Mouse (Mus musculus): ENCODE results near the gene Mrm3.
"Not testable (repeated sequence)": the region's sequence is repeated elsewhere in the genome, so short reads cannot be mapped to it uniquely, and the experiment has no call there.

Gene Mrm3

DNA sequence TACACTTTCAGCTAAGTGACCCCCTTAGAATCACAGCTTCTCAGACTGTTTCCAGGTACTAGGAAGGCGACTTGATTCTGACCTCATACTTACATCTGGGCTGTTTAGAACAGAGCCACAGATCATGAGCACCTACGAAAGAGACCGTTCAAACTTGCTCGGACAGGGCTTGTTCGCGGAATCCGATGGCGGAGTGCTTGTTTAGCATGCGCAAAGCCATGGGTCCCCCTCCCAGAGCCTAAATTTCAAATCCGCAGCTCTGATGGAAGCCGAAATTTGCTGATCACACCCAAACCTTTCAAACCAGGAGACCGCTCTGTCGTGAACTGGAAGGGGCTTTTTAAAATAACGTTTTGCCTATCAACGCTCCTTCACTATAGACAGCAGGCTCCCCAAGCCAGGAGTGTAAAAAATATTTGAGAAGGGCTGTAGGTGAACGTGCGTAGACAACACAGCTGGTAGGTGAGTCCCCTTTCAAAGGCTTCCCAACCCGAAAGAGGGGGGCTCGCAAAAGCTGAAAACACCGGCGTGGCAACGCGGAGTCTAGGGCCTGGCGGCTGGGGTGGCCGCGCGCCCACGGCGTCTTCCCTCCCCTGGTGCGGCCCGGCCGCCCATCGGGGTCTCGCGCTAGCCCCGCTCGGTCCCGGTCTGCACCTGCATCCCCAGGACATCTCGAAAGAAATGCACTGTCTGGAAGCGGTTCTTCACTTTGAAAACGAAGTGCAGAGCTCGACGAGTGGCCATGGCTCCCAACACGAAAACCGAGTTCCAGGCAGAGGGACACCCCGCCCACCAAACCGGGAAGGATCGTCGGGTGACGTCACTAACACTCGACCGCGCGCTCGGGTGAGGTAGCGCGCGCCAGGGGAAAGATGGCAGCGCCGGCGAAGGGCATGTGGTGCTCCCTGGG is at the start of gene Mrm3, which contains the start of gene Glod4:
Gene Mrm3 (plus strand): TSS at position 815 of the 910 bp plus-strand sequence.
Gene Glod4 (minus strand): TSS at position 825 of the 910 bp plus-strand sequence.
- peak; percentile 90 for DNase-seq (ENCODE audit: low read depth, low spot score)

DNA sequence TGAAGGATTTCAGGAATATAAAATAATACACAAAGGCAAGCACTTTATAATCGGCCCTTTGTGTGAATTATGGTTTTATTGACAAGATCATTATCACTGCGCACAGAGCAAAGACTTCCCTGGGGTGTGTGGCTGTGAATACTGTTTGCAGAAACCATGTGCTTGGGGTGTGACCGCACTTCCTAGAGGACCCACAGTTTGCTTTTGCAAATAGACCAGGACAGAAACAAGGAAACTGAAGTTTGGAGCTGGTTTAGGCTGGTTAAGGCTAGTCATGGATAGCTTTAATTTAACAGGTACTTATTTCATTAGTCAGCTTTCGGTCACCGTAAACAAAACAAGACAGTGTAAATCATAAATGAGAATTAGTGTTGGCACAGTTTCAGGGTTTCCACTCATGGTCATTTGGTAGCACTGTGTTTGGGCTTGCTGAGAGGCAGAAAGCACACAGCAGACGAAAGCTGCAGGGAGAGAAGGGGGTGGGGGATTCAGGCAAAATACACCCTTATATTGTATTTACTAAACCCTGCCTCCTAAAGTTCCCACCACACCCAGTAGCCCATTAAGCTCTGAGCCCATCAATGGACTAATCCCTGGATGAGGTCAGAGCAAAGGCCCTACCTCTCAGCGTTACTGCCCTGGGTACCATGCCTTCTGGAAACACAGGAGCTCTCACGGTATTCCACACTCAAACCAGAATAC is 47.1 kb upstream of the Mrm3 start:
- DNase-seq (ENCODE audit: low read depth, low spot score), result no peak

DNA sequence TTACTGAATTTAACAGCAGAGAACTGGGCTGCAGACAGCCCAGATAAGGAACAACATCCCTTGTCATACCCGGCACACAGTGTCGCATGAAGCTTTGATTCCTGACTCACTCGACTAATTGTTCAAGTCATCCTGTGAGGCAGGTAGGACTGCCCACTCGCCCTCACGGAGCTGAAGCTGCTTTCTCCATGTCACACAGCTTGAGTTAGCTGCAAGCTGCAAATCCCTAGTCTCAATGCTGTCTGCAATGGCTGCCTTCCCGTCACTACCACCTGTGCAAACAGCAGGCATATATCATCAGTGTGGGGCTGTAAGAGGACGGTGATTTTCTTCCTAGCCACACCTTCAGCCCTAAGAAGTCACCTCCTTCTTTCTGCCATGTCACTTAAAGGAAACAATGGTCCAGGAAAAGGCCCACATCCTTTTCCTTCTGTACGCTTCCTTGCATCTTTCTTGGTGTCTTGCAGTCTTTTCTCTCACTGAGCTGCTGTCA is 46.5 kb upstream of the Mrm3 start:
- no peak for DNase-seq (ENCODE audit: low read depth, low spot score)

DNA sequence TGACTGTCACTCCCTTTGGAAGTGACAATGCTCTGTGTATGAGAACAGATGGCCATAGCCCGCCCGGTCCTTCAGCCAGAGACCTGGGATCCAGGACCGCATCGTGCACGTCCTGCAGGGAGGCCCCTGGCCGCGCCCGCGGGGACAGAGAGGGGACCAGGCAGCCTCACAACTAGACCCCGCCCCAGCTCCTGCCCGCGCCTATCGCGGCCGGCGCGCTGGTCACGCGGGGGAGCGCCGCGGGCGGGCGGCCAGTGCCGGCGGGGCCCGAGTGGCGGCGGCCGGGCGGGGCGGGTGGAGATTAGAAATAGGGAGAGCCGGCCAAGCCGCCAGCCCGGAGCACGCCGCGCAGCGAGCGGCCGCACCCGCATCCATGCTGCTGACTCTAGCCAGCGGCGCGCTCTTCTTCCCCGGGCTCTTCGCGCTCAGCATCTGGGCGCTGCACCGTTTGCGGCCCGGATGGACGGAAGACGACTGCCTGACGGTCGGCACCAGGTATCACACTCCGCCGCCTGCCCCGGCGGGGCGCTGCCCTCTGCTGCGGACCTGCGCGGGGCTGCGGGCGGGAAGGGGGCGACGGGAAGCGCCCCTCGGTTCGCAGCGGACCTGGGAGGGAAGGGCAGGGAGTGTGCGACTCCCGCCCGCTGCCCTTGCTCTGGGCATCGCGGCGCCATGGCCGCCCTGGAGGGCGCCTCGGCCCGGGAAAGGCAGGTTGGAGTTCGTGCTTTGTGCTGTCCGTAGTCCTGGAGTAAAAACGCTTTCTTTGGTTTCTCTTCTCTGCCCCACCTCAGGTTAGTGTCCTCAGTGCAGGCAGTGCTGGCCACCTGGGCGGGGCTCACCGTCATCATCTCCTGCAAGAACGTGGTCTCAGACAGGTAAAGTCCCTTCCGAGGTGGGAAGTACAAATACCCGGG is 41.5 kb upstream of the Mrm3 start:
- peak; percentile 56 for DNase-seq (ENCODE audit: low read depth, low spot score)

DNA sequence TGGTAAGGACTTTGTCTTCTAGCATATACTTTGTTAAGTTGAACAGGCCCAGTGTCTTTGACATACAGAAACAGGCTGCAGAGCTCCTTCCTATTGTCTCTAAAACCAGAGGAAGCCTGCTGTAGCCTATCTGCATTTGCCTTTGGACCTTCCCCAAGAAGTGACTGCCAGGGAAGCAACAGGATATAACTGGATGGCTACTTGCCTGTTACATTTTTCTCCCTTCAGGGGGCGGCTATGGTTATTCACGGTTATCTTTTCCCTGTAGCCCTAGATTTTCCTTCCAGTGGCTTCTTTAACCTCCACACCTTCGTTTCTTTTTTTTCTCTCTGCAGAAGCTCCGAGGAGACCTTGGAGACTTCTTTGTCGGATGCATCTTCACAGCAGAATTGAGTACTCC is 36.7 kb upstream of the Mrm3 start:
- DNase-seq (ENCODE audit: low read depth, low spot score), result no peak

DNA sequence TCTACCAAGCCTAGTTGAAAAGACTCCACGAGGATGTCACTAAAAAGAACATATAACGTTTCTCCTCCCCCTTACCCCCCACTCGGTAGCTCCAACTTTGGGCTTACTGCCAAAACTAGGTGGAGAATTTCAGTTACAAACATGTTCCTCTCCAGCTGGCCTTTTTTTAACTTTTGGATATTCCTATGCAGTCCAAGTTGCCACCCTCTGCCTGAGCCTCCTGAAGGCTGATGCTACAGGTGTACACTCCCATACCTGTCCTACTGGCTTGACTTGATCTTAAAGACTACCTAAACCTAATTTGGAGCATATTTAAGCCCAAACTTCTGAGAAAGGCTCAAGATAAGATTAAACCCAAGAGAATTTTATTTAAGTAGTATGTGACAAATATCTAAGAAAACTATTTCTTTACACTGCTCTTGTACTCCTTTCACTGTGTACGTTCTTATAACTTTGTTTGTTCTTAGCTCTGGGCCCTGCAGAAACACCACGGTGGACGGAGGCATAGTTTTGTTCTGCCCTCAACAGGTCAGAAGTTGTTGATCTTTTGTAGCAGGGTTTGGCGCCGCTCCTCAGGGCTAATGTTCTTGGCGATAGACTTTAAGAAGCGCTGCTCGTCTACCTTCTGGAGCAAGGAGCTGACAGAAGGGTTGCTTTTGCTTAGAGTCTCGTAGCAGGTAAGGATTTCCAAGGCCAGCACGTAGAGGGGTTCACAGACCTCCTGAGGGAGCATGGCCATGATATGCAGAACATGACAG is 33.1 kb upstream of the Mrm3 start:
- DNase-seq (ENCODE audit: low read depth, low spot score), result no peak

DNA sequence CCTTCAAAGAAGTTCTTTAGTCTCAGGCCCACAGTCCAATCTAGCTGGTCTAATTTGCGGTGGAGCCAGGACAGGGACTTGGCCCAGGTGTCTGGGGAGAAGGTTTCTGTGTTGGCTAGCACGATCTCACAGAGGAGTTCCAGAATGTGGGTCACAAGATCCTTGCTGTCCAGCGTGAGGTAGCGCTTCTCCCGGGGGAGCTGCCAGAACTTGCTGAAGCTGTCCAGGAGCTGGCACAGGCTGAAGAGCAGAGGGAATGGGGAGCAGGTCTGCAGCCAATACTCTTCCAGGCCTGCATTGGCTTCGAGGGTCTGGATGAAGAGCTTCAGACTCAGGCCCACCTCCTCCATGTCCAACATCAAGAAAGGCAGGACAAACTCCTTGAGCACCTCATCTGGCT is 31.9 kb upstream of the Mrm3 start:
- not testable (repeated sequence) for DNase-seq (ENCODE audit: low read depth, low spot score)

DNA sequence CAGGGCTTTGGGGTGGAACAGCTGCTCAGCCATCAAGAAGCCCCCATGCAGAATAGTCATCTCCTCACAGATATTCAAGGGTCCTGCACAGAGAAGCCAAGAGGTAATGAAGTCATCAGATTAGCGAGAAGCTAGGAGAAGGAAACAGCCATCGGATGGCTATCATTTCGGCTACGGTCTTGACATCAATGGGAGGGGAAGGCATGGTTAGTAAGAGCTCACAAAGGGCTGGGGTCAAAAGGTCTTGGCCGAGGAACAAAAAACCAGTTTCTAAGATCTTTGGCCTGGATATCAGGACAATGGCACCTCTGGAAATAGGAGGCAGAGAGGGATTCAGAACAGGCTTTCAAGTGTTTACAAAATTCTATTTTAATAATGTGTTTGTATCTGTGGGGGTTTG is 29.7 kb upstream of the Mrm3 start:
- DNase-seq (ENCODE audit: low read depth, low spot score), result no peak

DNA sequence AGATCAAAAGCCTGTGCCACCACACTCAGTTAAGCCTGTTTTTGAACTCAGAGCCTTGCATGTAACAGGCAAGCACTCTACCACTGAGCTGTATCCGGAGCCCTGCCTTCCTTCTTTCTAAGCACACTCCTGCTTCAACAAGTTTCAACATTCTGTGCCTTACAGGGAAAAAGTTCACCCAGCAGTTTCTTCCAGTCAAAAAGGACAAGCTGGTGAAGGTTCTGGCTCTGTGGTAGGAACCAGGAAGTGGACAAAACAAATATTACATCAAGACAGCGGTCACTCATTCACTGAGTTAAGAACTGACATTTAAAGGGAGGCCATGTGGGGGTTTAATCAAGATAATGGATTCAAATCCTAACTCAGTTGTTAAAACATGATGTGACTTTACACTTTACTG is 28.5 kb upstream of the Mrm3 start:
- DNase-seq (ENCODE audit: low read depth, low spot score), result no peak

DNA sequence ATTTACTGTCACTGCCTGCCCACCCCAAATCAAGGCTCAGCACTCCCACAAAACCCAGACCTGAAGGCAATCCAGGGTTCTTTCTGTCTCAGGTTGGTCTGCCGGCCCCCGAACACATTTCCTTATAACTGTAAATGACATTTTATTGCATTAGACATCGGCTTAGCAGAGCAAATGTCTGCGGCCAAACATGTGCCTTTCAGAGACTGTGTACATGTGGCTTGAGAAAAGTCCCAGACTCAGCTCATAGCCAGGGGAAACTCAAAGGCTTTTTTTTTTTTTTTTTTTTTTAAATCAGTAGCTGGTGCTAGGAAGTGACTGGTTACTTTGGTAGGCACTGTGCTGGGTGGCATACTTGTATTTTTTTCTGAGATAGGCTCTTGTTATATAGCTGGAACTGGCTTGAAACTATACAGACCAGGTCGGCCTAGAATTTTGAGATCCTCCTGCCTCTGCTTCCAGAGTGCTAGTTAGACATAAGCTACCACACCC is 27.4 kb upstream of the Mrm3 start:
- no peak for DNase-seq (ENCODE audit: low read depth, low spot score)

DNA sequence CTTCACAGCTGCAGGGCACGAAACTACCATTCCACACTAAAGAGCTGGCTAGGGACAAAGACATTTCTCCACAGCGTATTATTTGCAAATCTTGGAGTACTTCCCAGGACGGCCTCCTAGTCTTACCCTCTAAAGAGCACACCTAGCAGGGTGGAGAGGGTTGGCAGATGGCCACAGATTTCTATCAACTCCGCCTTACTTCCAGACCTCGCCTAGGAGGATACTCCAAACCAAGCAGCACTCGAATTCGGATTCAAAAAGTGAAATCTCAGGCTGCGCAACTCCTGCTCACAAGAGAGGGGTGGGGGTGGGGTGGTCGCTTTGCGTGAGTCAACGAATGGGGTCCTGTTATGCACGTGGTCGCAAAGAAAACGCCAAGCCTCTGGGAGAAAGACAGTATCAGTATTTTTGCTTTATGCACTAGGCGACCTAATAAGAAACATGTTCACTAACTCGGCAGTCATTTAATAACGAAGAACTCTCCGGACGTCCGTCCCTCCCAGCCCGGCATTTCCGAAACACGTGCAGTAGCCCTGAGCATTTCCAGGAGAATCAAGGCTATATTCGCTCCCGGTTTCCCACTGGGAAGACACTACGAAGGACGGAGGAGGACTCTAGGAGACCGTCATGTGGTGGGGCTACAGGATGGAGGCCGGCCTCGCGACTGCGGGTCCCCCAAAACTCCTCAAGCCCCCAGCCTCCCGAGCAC is 26.7 kb upstream of the Mrm3 start:
- peak; percentile 23 for DNase-seq (ENCODE audit: low read depth, low spot score)

DNA sequence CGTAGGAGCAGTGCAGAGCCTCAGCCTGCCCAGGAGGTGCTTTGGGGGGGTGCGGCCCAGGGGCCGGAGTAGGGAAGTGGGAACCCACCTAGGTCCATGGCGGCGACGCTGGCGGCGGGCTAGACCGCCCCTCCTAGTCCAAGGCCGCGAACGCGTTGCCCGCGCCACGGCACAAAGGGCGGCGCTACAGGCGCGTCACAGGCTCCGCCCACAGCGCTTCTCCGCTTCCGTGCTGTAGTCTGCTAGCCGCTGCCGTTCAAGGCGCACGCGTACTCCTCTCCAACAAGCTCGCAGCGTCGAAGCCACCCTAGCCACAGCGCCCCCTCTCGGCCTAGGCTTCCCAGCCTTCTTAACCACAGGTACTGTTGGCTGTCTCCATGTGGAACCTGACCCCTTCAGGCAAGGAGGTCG is 26.1 kb upstream of the Mrm3 start, which contains the start of the genes Dbil5 and Gemin4:
Gene Dbil5 (plus strand): TSS at position 219 of the 411 bp plus-strand sequence.
Gene Gemin4 (minus strand): TSS at position 275 of the 411 bp plus-strand sequence.
- DNase-seq (ENCODE audit: low read depth, low spot score), result peak; percentile 97

DNA sequence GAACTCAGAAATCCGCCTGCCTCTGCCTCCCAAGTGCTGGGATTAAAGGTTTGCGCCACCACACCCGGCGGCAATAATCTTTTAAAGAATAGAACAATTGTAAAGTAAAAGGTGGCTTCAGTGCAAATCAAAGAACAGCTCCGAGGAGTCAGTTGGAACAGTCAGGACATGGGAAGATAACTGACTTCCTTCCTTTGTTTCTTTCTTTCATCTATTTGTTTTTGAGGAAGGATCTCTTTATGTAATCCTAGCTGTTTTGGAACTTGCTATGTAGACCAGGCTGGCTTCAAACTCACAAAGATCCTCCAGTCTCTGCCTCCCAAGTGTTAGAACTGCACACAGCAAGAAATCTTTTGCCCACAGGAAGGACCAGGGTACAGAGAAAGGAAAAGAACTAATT is 18.9 kb upstream of the Mrm3 start:
- no peak for DNase-seq (ENCODE audit: low read depth, low spot score)

DNA sequence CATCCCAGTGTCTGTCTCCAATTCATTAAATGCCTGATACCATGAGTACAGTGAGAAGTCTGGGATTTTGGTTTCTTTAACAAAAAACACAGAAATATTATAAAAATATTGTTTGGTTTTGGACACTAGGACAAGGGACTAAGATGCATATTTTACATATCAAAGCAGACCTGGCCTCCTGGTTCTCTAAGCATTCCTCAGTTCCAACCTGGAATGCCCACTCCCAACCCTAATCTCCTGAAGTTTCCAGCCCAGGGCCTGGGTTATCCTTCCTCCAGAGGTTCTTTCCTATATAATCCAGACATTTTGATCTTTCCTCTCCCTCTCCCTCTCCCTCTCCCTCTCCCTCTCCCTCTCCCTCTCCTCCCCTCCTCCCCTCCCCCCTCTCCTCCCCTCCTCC is 18.5 kb upstream of the Mrm3 start:
- no peak for DNase-seq (ENCODE audit: low read depth, low spot score)

DNA sequence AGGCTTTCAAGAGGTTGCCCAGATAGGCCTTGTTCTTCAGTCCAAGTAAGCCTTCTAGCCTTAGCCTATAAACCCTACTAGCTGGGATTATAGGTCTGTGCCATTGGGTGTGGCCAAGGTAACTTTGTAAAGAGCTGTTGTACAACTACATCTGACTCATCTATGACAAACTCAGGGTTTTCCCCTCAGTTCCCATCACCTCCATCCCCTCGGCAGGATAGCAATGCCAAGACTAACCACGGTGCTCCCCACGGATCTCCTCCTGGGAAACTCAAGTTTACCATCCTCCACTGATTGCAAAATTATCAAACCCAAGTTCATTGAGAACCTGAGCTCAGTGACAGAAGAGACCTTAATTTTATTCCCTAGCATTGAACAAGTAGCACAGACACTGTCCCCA is 7.4 kb upstream of the Mrm3 start:
- DNase-seq (ENCODE audit: low read depth, low spot score), result no peak

DNA sequence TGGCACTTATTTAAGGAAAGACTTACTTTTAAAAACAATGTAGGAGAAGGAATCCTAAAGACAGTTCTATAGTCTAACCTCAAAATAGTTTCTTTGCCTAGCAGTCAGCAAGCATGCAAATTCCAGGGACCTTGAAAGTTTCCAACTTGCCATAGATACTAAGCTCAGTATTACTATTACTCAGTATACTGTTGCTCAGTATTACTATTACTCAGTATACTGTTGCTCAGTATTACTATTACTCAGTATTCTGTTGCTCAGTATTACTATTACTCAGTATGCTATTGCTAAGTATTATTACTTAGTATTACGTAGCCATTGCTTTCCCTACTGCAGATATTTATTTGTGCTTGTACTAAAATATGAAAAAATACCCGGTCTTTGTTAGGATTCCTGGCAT is 3.8 kb upstream of the Mrm3 start:
- no peak for DNase-seq (ENCODE audit: low read depth, low spot score)

DNA sequence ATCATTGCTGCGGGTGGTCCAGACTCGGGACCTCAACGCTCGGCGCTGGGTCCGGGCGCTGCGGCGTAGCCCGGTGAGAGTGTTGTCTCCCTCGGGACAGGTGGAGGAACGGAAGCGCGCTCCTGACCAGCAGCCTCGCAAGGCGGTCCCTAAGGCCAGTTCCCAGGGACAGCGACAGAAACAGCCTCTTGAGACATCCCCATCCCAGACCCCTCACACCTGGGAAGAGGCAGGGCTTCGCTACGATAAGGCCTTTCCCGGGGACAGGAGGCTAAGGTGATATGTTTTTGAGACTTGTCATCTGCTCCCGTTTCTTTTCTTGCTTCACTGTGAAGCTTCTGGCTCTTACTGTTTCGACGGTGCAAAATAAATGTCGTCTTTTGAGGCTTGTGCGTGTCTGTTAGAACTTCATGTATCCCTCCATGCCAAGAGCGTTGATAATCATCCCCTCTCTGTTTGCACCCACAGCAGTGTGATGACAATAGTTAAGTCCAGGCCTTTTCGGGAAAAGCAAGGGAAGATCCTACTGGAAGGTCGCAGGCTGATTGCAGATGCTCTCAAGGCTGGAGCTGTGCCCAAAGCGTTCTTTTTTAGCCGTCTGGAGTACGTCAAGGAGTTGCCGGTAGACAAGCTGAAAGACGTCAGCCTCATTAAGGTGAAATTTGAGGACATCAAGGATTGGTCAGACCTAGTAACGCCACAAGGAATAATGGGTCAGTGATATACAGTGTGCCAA is 464 bp downstream of the Mrm3 start:
- no peak for DNase-seq (ENCODE audit: low read depth, low spot score)

DNA sequence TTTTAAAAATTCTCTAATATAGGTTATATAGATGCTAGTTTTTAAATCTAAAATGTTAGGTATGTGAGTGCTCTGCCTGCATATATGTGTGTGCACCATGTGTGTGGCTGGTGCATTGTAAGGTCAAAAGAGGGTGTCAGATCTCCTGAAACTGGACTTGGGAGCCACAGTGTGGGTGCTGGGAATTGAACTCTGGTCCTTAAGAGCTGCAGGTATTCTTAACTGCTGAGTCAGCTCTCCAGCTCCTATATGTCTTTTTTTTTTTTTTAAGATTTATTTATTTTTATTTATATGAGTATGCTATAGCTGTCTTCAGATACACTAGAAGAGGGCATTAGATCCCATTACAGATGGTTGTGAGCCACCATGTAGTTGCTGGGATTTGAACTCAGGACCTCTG is 2.9 kb downstream of the Mrm3 start:
- no peak for DNase-seq (ENCODE audit: low read depth, low spot score)

DNA sequence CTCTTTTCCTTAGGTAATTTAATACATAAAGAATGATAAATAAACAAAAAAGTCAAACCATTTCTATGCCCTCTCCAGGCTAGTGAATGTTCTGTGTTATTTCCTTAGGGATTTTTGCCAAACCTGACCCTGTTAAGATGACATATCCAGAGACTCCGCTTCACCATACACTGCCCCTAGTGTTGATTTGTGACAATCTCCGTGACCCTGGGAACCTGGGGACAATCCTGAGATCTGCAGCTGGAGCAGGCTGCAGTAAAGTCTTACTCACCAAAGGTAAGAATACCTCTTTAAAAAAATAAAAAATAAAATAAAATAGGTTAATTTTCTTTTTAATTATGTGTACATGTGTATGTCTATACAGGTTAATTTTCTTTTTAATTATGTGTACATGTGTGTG is 3.7 kb downstream of the Mrm3 start:
- DNase-seq (ENCODE audit: low read depth, low spot score), result no peak

Data from embryo, embryonic 11.5 days (tissue).